Mouse (Mus musculus) ovary, postnatal 36 days (tissue): ENCODE data around the gene Acss3.

Experiments used
- DNase-seq: peaks from one replicate; pipeline ENCODE4 v3.0.0; 2022; ENCODE audit warnings: low spot score, mixed read lengths

Gene Acss3

DNA sequence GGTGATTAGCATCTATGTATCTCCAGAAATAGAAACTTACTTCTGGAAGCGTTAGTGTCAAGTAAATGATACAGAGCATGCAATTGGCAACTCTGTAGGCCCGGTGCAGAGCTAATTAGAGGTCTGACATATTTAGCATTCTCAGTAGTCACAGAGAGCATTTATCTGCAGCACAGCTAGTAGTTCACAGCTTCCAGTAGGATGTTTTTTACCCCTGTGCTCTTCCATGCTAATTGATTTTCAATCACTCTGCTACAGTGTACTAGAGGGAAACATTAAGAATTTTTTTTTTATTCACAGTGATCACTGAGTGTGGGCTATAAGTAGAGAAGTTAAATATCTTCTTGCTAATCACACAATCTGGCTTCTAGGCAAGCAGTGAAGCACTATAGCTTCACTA, 112.3 kb downstream of the Acss3 start:
- no peak for DNase-seq

DNA sequence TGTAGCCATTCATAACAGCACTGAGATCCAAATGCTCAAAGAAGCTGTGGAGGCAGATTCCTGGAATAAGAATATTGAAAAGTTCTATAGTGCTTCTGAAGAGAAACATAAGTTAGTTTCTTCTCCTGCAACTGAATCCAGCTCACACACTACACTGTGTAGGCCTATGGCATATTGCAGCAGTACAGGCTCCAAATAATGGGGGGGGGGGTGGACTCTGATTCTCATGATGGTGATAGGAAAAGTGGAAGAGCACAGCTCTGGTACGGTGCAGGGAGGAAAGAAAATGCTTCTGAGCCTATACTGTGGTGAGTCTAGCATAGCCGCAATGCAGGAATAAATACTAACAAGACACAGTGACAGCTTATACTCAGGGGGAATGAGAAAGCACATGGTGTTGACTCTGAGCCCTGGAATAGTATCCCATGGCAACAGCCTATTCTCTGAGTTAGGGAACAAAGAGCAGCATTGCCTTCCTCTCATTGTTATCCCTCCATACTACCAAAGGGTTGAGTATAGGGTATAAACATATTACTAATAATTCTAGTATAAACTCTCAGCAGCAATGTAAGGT, 125.3 kb downstream of the Acss3 start:
- no peak for DNase-seq

DNA sequence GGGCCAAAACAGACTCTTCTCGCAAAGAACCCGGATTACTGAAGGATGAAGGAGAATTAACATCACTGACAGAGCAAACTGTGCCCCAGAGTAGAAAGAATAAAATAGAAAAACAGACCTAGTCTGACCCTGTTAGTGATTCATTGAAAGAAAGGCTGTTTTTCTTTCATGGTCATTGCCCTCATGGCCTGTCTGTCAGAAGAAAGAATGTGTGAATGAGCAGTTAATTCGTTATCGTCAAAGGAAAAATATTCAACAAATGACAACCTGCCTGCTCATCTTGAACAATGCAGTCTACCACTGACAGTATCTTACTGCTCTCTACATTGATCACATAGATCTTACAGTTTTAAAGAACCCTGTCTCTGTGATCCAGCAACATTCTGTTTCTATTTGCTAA, 134.0 kb downstream of the Acss3 start:
- DNase-seq = no peak

GRCm38 (mm10) chr10:106975193-106976141, 148.0 kb downstream of the Acss3 start:
- DNase-seq = no peak

DNA sequence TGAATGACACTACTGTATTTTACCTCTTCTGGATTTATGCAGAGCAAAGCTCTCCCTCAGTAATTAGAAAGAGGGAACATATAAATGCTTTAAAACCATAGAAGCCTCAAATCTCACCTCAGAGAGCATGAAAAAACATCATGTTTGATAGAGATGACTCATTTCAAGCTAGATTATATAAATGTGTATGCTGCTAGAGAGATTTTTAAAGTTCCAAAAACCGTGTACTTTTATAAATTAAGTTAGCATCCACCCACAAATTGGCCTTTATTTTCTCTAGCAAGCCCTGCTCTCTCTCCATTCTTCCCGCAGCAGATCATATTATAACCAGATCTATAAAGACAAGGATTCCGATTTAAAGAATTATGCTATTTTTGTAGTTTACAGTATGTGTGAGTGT, 164.4 kb downstream of the Acss3 start:
- no peak for DNase-seq

GRCm38 (mm10) chr10:106941380-106941779, 182.1 kb downstream of the Acss3 start:
- no peak for DNase-seq

- no peak for DNase-seq
These were observed 184.0 kb downstream of the Acss3 start for GRCm38 (mm10) chr10:106939441-106939840.

DNA sequence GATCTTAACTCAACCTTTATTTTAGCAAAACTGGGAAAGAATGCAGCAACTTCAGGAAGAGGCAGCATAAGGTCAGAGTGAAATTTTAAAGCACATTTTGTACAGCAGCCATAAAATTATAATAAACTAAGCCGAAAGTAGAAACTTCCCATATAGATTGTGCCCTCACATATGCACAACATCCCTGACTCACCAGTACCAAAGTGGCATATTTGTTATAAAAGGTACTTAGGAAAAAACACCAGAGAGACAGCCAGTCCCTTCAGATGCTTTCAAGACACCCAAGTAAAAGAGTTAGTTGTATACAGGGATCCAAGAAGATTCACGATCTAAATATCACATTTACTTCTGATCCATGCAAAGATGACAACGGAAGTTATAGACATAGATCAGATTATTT, 184.6 kb downstream of the Acss3 start:
- no peak for DNase-seq

GRCm38 (mm10) chr10:106936996-106937395, 186.5 kb downstream of the Acss3 start:
- DNase-seq = no peak

DNA sequence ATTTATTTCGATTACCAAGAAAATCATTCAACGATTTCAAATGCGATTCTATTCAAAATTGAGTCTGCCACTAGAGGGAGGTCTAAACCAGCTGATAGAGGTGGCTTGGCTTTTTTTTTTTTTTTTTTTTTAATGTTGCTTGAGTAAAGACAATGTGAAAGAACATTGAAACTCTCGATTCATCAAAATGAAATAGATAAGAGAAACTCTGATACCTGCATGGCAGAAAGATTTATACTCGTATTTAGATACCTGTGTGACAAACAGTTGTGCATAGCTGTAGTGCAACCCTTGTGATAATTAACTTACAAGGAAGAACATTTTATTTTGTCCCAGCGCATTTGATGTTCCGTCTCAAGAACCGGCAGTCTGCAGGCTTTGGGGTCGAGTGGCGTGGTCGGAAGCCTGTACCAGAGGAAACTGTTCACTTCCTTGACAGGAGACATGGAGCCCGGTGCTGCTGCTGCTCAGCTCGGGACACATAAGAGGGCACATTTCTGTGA, 190.8 kb downstream of the Acss3 start:
- no peak for DNase-seq

DNA sequence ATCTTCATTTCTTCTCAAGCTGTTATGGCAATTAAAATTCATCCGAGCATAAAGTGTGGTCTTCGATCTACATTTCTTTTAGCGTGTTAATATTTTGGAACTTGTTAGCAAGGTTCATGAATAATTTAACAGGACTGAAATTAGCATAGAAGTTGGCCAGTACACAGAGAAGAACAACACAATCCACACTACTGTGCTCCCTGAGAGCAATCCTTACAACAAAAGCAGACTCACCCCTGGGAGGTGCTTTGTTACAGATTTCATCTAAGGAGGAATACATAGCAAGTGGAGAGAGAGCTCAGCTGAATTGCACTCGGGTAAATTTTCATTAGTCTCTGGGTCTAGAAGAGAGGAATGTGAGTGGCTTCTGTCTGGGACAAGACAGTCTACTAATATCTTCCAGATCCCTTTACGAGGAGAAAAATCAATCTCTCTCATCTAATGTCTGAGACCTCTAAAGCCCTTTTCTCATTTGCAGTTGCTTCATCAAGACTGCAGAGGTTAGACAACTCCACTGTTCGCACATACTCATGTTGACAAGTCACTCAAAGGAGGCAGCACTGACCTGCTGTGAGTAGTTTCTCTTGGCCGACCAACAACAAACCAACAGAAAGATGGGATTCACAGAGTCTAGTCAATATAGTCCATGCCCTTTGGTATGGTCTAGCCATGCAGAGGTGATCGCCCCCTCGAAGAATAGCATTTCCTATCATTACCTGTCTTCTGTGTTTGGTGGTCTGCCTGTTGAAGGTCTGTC, 194.7 kb downstream of the Acss3 start:
- no peak for DNase-seq

- DNase-seq = no peak
These were observed 198.7 kb downstream of the Acss3 start for GRCm38 (mm10) chr10:106924798-106925197.

GRCm38 (mm10) chr10:106924334-106924733, 199.1 kb downstream of the Acss3 start:
- DNase-seq = no peak

GRCm38 (mm10) chr10:106914822-106915221, 208.6 kb downstream of the Acss3 start:
- DNase-seq = no peak

GRCm38 (mm10) chr10:106914275-106914674, 209.2 kb downstream of the Acss3 start:
- DNase-seq = no peak

DNA sequence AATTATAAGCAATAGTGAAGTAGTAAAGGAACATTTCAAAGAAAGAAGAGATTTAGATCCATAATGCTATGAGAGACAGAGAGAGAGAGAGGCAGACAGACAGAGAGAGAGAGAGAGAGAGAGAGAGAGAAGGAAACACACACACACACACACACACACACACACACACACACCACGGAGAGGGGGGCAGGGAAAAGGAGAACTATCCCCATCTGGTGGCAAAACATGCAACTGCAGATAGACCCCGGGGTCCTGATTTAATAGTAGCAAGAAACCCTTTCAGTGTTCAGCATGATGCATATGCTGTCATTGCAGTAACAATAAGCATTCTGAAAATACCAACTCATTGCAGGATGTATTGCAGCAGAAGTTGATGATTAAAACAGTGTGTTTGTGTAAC, 210.4 kb downstream of the Acss3 start:
- no peak for DNase-seq

DNA sequence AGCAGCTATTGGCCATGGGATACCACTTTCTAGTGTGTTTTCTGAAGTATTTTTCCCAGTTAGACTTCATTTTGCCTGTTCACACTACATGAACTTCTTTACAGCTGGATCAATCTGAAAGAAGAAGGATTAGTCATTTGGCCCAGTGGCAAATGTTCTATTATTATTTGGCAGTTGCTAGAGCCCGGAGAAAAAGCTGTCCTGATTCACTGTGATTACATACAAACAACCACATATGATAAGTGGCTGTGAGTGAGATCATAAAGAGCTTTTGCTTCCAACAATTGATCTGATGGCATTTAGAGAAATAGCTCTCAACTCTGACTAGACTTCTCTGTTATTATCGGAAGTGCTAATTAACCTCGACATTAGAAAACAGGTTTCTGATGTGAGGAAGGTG, 213.4 kb downstream of the Acss3 start:
- DNase-seq = no peak

DNA sequence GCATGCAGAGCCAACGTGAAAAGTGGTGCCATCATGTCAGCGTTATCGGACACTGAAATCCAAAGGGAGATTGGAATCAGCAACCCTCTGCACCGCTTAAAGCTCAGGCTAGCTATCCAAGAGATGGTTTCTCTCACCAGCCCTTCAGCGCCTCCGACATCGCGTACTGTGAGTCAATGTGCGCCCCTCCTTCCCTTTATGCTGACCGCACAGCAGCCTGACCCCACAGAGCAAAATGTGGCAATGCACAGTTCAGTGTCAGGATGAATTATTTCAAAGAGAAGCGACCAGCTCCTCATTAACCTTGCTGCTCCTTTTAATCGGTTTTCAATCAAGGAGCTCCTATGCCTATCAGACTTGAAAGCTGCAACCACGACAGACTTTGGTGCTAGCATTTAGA, 227.1 kb downstream of the Acss3 start:
- no peak for DNase-seq
